Mouse (Mus musculus): ENCODE measurements at regions not wholly inside any gene's neighbourhood (a gene's known extent, or its start where the extent isn't known, plus 50 kb on each side); places are given as distances from the start of the nearest gene placed in this dataset.

DNA sequence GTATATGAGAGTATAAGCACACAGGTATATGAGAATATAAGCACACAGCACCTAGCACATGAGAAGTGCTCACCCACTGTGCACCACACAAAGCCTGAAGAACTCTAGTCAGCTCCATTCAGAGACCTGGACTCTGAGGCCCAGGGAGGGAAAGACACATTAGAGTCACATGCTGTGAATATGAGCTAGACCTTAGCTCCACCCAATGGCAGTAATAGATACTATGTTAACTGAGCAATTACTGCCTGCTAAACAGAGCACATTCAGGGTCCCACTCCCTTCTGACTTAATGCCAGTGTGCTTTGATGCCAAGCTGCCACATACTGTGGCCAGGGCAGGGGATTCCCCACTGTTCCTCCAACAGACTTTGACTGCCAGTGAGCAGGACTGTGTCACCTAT is 89.2 kb downstream of the Gm26897 start:
- TF ChIP-seq POLR2A (IDR thresholded peaks at IDR 0.05; ENCODE audit: insufficient read depth, low read length) (no peak), CTCF (IDR thresholded peaks at IDR 0.05; ENCODE audit: low read depth, low read length) (no peak)
